Mouse (Mus musculus) stomach, postnatal 0 days (tissue): ENCODE measurements around the gene Grm5. TPM values are rescaled to one million over a fixed set of nuclear protein-coding genes. Genes with fewer than 3 reads are reported as not detected.

Experiments
- ATAC-seq: fragments of 200-750 bp; cut with Nextera tagmentation; 2 replicates; pipeline ENCODE4 v1.8.0; 2017; ENCODE audit not compliant: low FRiP score, low TSS enrichment
- DNase-seq: peaks from one replicate; pipeline ENCODE4 v3.0.0-alpha.2; 2016; ENCODE audit warnings: low spot score
- H3K27ac ChIP-seq: fragments of 300-500 bp; sonication (generic); replicated peaks from 2 replicates; pipeline ENCODE4 v1.5.1; 2014; ENCODE audit warnings: mild to moderate bottlenecking, control low read depth
- H3K27me3 ChIP-seq: fragments of 300-500 bp; sonication (generic); 2 replicates; pipeline ENCODE4 v1.6.1; 2014; ENCODE audit warnings: low read length; ENCODE audit not compliant: control insufficient read depth, insufficient read depth
- H3K36me3 ChIP-seq: fragments of 300-500 bp; sonication (generic); 2 replicates; pipeline ENCODE4 v1.6.1; 2014; ENCODE audit warnings: low read length, mixed read lengths; ENCODE audit not compliant: control insufficient read depth, insufficient read depth
- H3K4me1 ChIP-seq: fragments of 300-500 bp; sonication (generic); replicated peaks from 2 replicates; pipeline ENCODE4 v1.6.1; 2014; ENCODE audit warnings: antibody characterized with exemption; ENCODE audit not compliant: control insufficient read depth, insufficient read depth
- H3K4me2 ChIP-seq: fragments of 300-500 bp; sonication (generic); replicated peaks from 2 replicates; pipeline ENCODE4 v1.6.1; 2014; ENCODE audit warnings: low read depth, mild to moderate bottlenecking, control low read depth, moderate library complexity
- H3K4me3 ChIP-seq: fragments of 300-500 bp; sonication (generic); 2 replicates; pipeline ENCODE4 v1.5.1; 2014; ENCODE audit warnings: low read depth, low read length, control low read depth
- H3K9ac ChIP-seq: fragments of 300-500 bp; sonication (generic); 2 replicates; pipeline ENCODE4 v1.6.1; 2014; ENCODE audit warnings: mild to moderate bottlenecking, low read length, control low read depth, mixed read lengths
- H3K9me3 ChIP-seq: fragments of 300-500 bp; sonication (generic); 2 replicates; pipeline ENCODE4 v1.6.1; 2016; ENCODE audit warnings: low read length; ENCODE audit not compliant: control insufficient read depth
- CTCF ChIP-seq: IDR thresholded peaks from 2 replicates; pipeline ENCODE4 v1.5.1; 2016; ENCODE audit warnings: antibody characterized with exemption, low read depth, mild to moderate bottlenecking, moderate library complexity
- EP300 ChIP-seq: optimal IDR thresholded peaks from 2 replicates; pipeline ENCODE3; 2016; ENCODE audit warnings: antibody characterized with exemption
- WGBS: fragments of 180-500 bp; shearing (Covaris S2); extraction: QIAGEN DNeasy Blood & Tissue Kit; methylation state at CpG from one replicate; pipeline ENCODE4 v1.1.7; 2014; 5-methylcytosine and 5-hydroxymethylcytosine counted together
- polyA plus RNA-seq: library from polyadenylated mRNA; unstranded; fragments of >200 nt; fragmentation: Nextera tagmentation; extraction: Ambion mirVana; gene quantifications from 2 replicates; pipeline ENCODE4 v1.2.1, GENCODE M21; 2015

Grm5 gene
- polyA plus RNA-seq, 1 experiment from 2014 or later = not detected

- WGBS = 80% methylated on average over 1 of the region's 1 CpGs
- no peak for TF ChIP-seq CTCF
- TF ChIP-seq EP300 = no peak
- H3K4me3 ChIP-seq = no peak overlapping the region
Measured at GRCm38 (mm10) chr7:87937415-87937814, 353.4 kb downstream of the Grm5 start.

GRCm38 (mm10) chr7:87938265-87938664 lies 354.3 kb downstream of the Grm5 start:
- no peaks in the 10 kb centered on the region for H3K27me3 ChIP-seq
- DNase-seq (no peak), ATAC-seq (no peak)
- H3K36me3 ChIP-seq = no peaks in the 10 kb centered on the region
- H3K4me1 ChIP-seq = no peaks in the 10 kb centered on the region
- WGBS = 23% methylated on average over 5 of the region's 5 CpGs
- no peak overlapping the region for H3K27ac ChIP-seq
- no peaks in the 10 kb centered on the region for H3K9me3 ChIP-seq
- H3K4me2 ChIP-seq = no peak overlapping the region
- no peak overlapping the region for H3K4me3 ChIP-seq
- TF ChIP-seq EP300 = no peak
- no peak for TF ChIP-seq CTCF
- H3K9ac ChIP-seq = no peak overlapping the region

More at GRCm38 (mm10) chr7:87937415-87937814, 353.4 kb downstream of the Grm5 start:
- ATAC-seq = no peak
- Histone ChIP-seq H3K36me3 (no peaks in the 10 kb centered on the region), H3K27ac (no peak overlapping the region), H3K27me3 (no peaks in the 10 kb centered on the region), H3K4me1 (no peaks in the 10 kb centered on the region), H3K4me2 (no peak overlapping the region), H3K9ac (no peak overlapping the region), H3K9me3 (no peaks in the 10 kb centered on the region)
- DNase-seq = no peak

- no peak for DNase-seq
- no peak overlapping the region for H3K4me3 ChIP-seq
- H3K9ac ChIP-seq = no peak overlapping the region
- H3K4me1 ChIP-seq = no peaks in the 10 kb centered on the region
- no peak for ATAC-seq
- no peak overlapping the region for H3K27ac ChIP-seq
- H3K36me3 ChIP-seq = no peaks in the 10 kb centered on the region
- TF ChIP-seq CTCF = no peak
- no peak for TF ChIP-seq EP300
- WGBS = 88% methylated on average over 1 of the region's 1 CpGs
- H3K27me3 ChIP-seq = no peaks in the 10 kb centered on the region
- H3K9me3 ChIP-seq = no peaks in the 10 kb centered on the region
- H3K4me2 ChIP-seq = no peak overlapping the region
Measured at GRCm38 (mm10) chr7:87950205-87950604, 366.2 kb downstream of the Grm5 start.

- no peak for DNase-seq
- Histone ChIP-seq H3K4me2 (no peak overlapping the region), H3K4me1 (no peaks in the 10 kb centered on the region), H3K27me3 (no peaks in the 10 kb centered on the region), H3K9me3 (no peaks in the 10 kb centered on the region), H3K27ac (no peak overlapping the region), H3K36me3 (no peaks in the 10 kb centered on the region), H3K9ac (no peak overlapping the region), H3K4me3 (no peak overlapping the region)
- no peak for ATAC-seq
- TF ChIP-seq EP300 (no peak), CTCF (no peak)
- 21% methylated on average over 1 of the region's 1 CpGs for WGBS
Measured at GRCm38 (mm10) chr7:87973216-87973615, 389.2 kb downstream of the Grm5 start.

GRCm38 (mm10) chr7:87975041-87975440 lies 391.1 kb downstream of the Grm5 start:
- Histone ChIP-seq H3K27ac (no peak overlapping the region), H3K4me3 (no peak overlapping the region), H3K9me3 (no peaks in the 10 kb centered on the region), H3K36me3 (no peaks in the 10 kb centered on the region), H3K27me3 (no peaks in the 10 kb centered on the region), H3K9ac (no peak overlapping the region), H3K4me2 (no peak overlapping the region), H3K4me1 (no peaks in the 10 kb centered on the region)
- no peak for DNase-seq
- TF ChIP-seq CTCF (no peak), EP300 (no peak)
- WGBS = 70% methylated on average over 8 of the region's 8 CpGs
- ATAC-seq = no peak

- DNase-seq (no peak), ATAC-seq (no peak)
- TF ChIP-seq EP300 = no peak
- no peak for TF ChIP-seq CTCF
- no peak overlapping the region for H3K4me2 ChIP-seq
- no peak overlapping the region for H3K9ac ChIP-seq
- no peaks in the 10 kb centered on the region for H3K9me3 ChIP-seq
- no peak overlapping the region for H3K4me3 ChIP-seq
- H3K36me3 ChIP-seq = no peaks in the 10 kb centered on the region
- no peaks in the 10 kb centered on the region for H3K4me1 ChIP-seq
- WGBS = 54% methylated on average over 2 of the region's 2 CpGs
- no peaks in the 10 kb centered on the region for H3K27me3 ChIP-seq
- no peak overlapping the region for H3K27ac ChIP-seq
Measured at GRCm38 (mm10) chr7:87983494-87983893, 399.5 kb downstream of the Grm5 start.
